Mouse (Mus musculus) myocyte (in vitro differentiated cells): ENCODE data around the gene Gm49601.

ENCODE experiments used
- CEBPB ChIP-seq: IDR thresholded peaks from 2 replicates; pipeline ENCODE4 v1.6.1; 2011; ENCODE audit warnings: mild to moderate bottlenecking, moderate library complexity; ENCODE audit not compliant: poor library complexity, insufficient read depth, severe bottlenecking
- E2F4 ChIP-seq: IDR thresholded peaks from one replicate; pipeline ENCODE4 v1.6.1; 2011; ENCODE audit warnings: mild to moderate bottlenecking, control low read depth, moderate library complexity; ENCODE audit not compliant: insufficient read depth
- MAX ChIP-seq: IDR thresholded peaks from one replicate; pipeline ENCODE4 v1.6.1; 2011; ENCODE audit warnings: low read depth, mild to moderate bottlenecking, control low read depth
- MYOD1 ChIP-seq, 3 experiments: IDR thresholded peaks; one replicate each; pipeline ENCODE4 v1.6.1; 2011; ENCODE audit warnings: control low read depth in 2 of 3, low read depth in 2 of 3, mild to moderate bottlenecking in 2 of 3, moderate library complexity in 1 of 3; ENCODE audit not compliant: insufficient read length in 2 of 3, control insufficient read depth in 1 of 3
- MYOG ChIP-seq, 3 experiments: IDR thresholded peaks; one replicate each; pipeline ENCODE4 v1.6.1; 2011; ENCODE audit warnings: control low read depth in 2 of 3, low read depth in 2 of 3, mild to moderate bottlenecking in 2 of 3; ENCODE audit not compliant: insufficient read length in 2 of 3, control insufficient read depth in 1 of 3, insufficient read depth in 1 of 3
- POLR2A ChIP-seq: IDR thresholded peaks from one replicate; pipeline ENCODE4 v1.6.1; 2011; ENCODE audit warnings: low read depth, mild to moderate bottlenecking, control low read depth, moderate library complexity; ENCODE audit not compliant: insufficient read length
- POLR2AphosphoS2 ChIP-seq: IDR thresholded peaks from one replicate; pipeline ENCODE4 v1.6.1; 2011; ENCODE audit warnings: low read depth, control low read depth; ENCODE audit not compliant: insufficient read length
- TCF12 ChIP-seq: IDR thresholded peaks from one replicate; pipeline ENCODE4 v1.6.1; 2011; ENCODE audit warnings: mild to moderate bottlenecking, control low read depth; ENCODE audit not compliant: poor library complexity, insufficient read depth, severe bottlenecking
- TCF3 ChIP-seq: IDR thresholded peaks from one replicate; pipeline ENCODE4 v1.6.1; 2011; ENCODE audit warnings: low read depth, control low read depth; ENCODE audit not compliant: insufficient read length
- USF1 ChIP-seq: IDR thresholded peaks from one replicate; pipeline ENCODE4 v1.6.1; 2011; ENCODE audit warnings: low read depth, mild to moderate bottlenecking, control low read depth, moderate library complexity

GRCm38 (mm10) chr16:18642291-18642690, 16.1 kb upstream of the Gm49601 start:
- no peak for TF ChIP-seq USF1
- no peak for TF ChIP-seq POLR2A
- no peak for TF ChIP-seq MYOD1 (IDR thresholded peaks at IDR 0.05; ENCODE audit: control insufficient read depth in 1 of 3, insufficient read length in 2 of 3, low read depth in 2 of 3)
- no peak for TF ChIP-seq MAX
- TF ChIP-seq POLR2AphosphoS2, result no peak
- no peak for TF ChIP-seq CEBPB
- no peak for TF ChIP-seq TCF3
- TF ChIP-seq E2F4, result no peak
- no peak for TF ChIP-seq TCF12
- no peak for TF ChIP-seq MYOG (IDR thresholded peaks at IDR 0.05; ENCODE audit: control insufficient read depth in 1 of 3, insufficient read depth in 1 of 3, insufficient read length in 2 of 3, low read depth in 2 of 3)
